Mouse (Mus musculus) kidney, postnatal 0 days (tissue): ENCODE data around the gene Hsd17b2. TPM values are rescaled to one million over a fixed set of nuclear protein-coding genes. Genes with fewer than 3 reads are reported as not detected.

Source experiments
- ATAC-seq: fragments of 200-750 bp; cut with Nextera tagmentation; replicated peaks from 2 replicates; pipeline ENCODE4 v1.8.0; 2017; ENCODE audit warnings: low read depth, moderate number of reproducible peaks, moderate TSS enrichment, moderate library complexity; ENCODE audit not compliant: low FRiP score
- DNase-seq: peaks from one replicate; pipeline ENCODE4 v3.0.0-alpha.2; 2016; ENCODE audit warnings: low spot score
- H3K27ac ChIP-seq: fragments of 300-500 bp; sonication (generic); 2 replicates; pipeline ENCODE4 v1.5.1; 2014; ENCODE audit warnings: mild to moderate bottlenecking
- H3K27me3 ChIP-seq: fragments of 300-500 bp; sonication (generic); 2 replicates; pipeline ENCODE4 v1.6.1; 2014; ENCODE audit warnings: low read length, mixed read lengths; ENCODE audit not compliant: insufficient read depth
- H3K36me3 ChIP-seq: fragments of 300-500 bp; sonication (generic); 2 replicates; pipeline ENCODE4 v1.6.1; 2014; ENCODE audit warnings: low read length, mixed read lengths; ENCODE audit not compliant: insufficient read depth
- H3K4me1 ChIP-seq: fragments of 300-500 bp; sonication (generic); replicated peaks from 2 replicates; pipeline ENCODE4 v1.6.1; 2014; ENCODE audit warnings: antibody characterized with exemption, low read length, mixed read lengths; ENCODE audit not compliant: insufficient read depth
- H3K4me2 ChIP-seq: fragments of 300-500 bp; sonication (generic); 2 replicates; pipeline ENCODE4 v1.6.1; 2014; ENCODE audit warnings: mild to moderate bottlenecking, low read length, moderate library complexity, mixed read lengths
- H3K4me3 ChIP-seq: fragments of 300-500 bp; sonication (generic); replicated peaks from 2 replicates; pipeline ENCODE4 v1.5.1; 2014; ENCODE audit warnings: low read depth, low read length
- H3K9ac ChIP-seq: fragments of 300-500 bp; sonication (generic); 2 replicates; pipeline ENCODE4 v1.6.1; 2014; ENCODE audit warnings: low read depth, low read length
- H3K9me3 ChIP-seq: fragments of 300-500 bp; sonication (generic); replicated peaks from 2 replicates; pipeline ENCODE4 v1.6.1; 2016; ENCODE audit warnings: low read length, inconsistent platforms, mixed read lengths
- CTCF ChIP-seq: IDR thresholded peaks from 2 replicates; pipeline ENCODE4 v1.5.1; 2016; ENCODE audit warnings: antibody characterized with exemption, low read depth, mild to moderate bottlenecking, moderate library complexity
- WGBS: fragments of 180-500 bp; shearing (Covaris S2); extraction: QIAGEN DNeasy Blood & Tissue Kit; methylation state at CpG from one replicate; pipeline ENCODE4 v1.1.7; 2014; 5-methylcytosine and 5-hydroxymethylcytosine counted together
- polyA plus RNA-seq: library from polyadenylated mRNA; unstranded; fragments of >200 nt; fragmentation: Nextera tagmentation; extraction: Ambion mirVana; gene quantifications from 2 replicates; pipeline ENCODE4 v1.2.1, GENCODE M21; 2015

Hsd17b2 gene
- polyA plus RNA-seq, 1 experiment from 2014 or later: 29.2 TPM

GRCm38 (mm10) chr8:117801443-117802298, 100.0 kb downstream of the Hsd17b2 start, which contains the start of gene Mphosph6:
Gene Mphosph6 (minus strand): TSS chr8:117801943.
- peak within 1 kb of the TSS; percentile 89 for H3K4me3 ChIP-seq
- H3K27ac ChIP-seq: peak within 1 kb of the TSS; percentile 93
- no peaks in the 10 kb centered on the region for H3K27me3 ChIP-seq
- peaks cover 15% of the 10 kb centered on the region for H3K4me1 ChIP-seq
- H3K4me2 ChIP-seq: peak within 1 kb of the TSS; percentile 71
- TF ChIP-seq CTCF: peak; percentile 53
- H3K9me3 ChIP-seq: no peaks in the 10 kb centered on the region
- under 1% methylated on average over 65 of the region's 65 CpGs for WGBS
- DNase-seq (peak; percentile 99), ATAC-seq (peak; percentile 95)
- peak within 1 kb of the TSS; percentile 92 for H3K9ac ChIP-seq
- H3K36me3 ChIP-seq: 0 out of 2 replicates have a peak, but pooled peaks cover 3% of the 10 kb centered on the region

GRCm38 (mm10) chr8:117802299-117802689, 100.6 kb downstream of the Hsd17b2 start:
- Histone ChIP-seq H3K9me3 (no peaks in the 10 kb centered on the region), H3K36me3 (0 out of 2 replicates have a peak, but pooled peaks cover 3% of the 10 kb centered on the region), H3K27ac (peak overlapping the region; percentile 93), H3K4me1 (peaks cover 15% of the 10 kb centered on the region), H3K9ac (peak overlapping the region; percentile 47), H3K4me3 (peak overlapping the region; percentile 89), H3K4me2 (peak overlapping the region; percentile 71), H3K27me3 (no peaks in the 10 kb centered on the region)
- DNase-seq: no peak
- ATAC-seq: peak; percentile 55
- no peak for TF ChIP-seq CTCF
- 1% methylated on average over 11 of the region's 11 CpGs for whole genome bisulfite sequencing

GRCm38 (mm10) chr8:117805419-117805818, 103.7 kb downstream of the Hsd17b2 start:
- H3K4me3 ChIP-seq: no peak overlapping the region
- no peak for TF ChIP-seq CTCF
- H3K4me1 ChIP-seq: peaks cover 11% of the 10 kb centered on the region
- H3K36me3 ChIP-seq: no peaks in the 10 kb centered on the region
- H3K27me3 ChIP-seq: no peaks in the 10 kb centered on the region
- H3K4me2 ChIP-seq: no peak overlapping the region
- DNase-seq: peak; percentile 74
- no peaks in the 10 kb centered on the region for H3K9me3 ChIP-seq
- peak; percentile 53; the same call in 1 of the 2 replicates for ATAC-seq
- peak overlapping the region; percentile 71 for H3K27ac ChIP-seq
- WGBS: 41% methylated on average over 5 of the region's 5 CpGs
- no peak overlapping the region for H3K9ac ChIP-seq

Other genes with a start within 250 kb of the Hsd17b2 start
- gene Plcg2, start 203.6 kb upstream of the Hsd17b2 start, polyA plus RNA-seq: 7.3 and 8.0 TPM in 2 replicates
- 3.5 and 4.1 TPM in 2 replicates for gene Sdr42e1, start 28.2 kb upstream of the Hsd17b2 start, polyA plus RNA-seq
- 62.2 and 65.3 TPM in 2 replicates for gene Mphosph6, start 100.0 kb downstream of the Hsd17b2 start, polyA plus RNA-seq